Mouse (Mus musculus): ENCODE results near the gene Scamp5.

DNA sequence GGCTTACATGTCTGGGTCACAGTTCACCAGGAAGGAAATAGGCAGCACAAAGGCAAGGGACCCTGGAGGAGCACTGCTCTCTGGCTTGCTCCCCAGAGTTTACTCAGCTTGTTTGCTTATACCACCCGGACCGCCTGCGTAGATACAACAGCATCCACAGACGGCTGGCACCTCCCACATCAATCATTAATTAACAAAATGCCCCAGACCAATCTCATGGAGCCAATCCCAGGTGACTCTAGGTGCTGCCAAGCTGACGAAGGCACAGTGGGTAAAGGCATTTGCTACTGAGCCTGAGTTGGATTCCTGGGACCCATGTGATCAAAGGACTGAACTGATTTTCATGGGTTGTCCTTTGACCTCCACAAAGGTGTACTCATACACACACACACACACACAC lies 29.4 kb upstream of the Scamp5 start:
- no peak for TF ChIP-seq POLR2A (IDR thresholded peaks at IDR 0.05; ENCODE audit: low read depth, low read length)
- TF ChIP-seq CTCF (IDR thresholded peaks at IDR 0.05; ENCODE audit: extremely low read depth, insufficient read length, insufficient replicate concordance, low read depth, low read length), result no peak
